Mouse (Mus musculus) embryo, embryonic 10 days (tissue): Measurements from ENCODE around the gene Gpc3.
A peak's percentile ranks its signal among the peaks of the same experiment; 100 is the strongest.
"Not testable (repeated sequence)": the region's sequence is repeated elsewhere in the genome, so short reads cannot be mapped to it uniquely, and the experiment has no call there.

Source experiments
- DNase-seq: peaks from one replicate; pipeline ENCODE4 v3.0.0-alpha.2; 2015; ENCODE audit warnings: low spot score

The Gpc3 gene

GRCm38 (mm10) chrX:52278687-52279359 lies 334.9 kb downstream of the Gpc3 start:
- no peak for DNase-seq

- no peak for DNase-seq
Observed at GRCm38 (mm10) chrX:52277599-52277998, 336.2 kb downstream of the Gpc3 start.

- DNase-seq, result no peak
Observed at GRCm38 (mm10) chrX:52273016-52273415, 340.7 kb downstream of the Gpc3 start.

- DNase-seq, result no peak
Observed at GRCm38 (mm10) chrX:52261991-52262390, 351.8 kb downstream of the Gpc3 start.

GRCm38 (mm10) chrX:52261546-52261945 lies 352.2 kb downstream of the Gpc3 start:
- DNase-seq, result no peak

GRCm38 (mm10) chrX:52259771-52260170 lies 354.0 kb downstream of the Gpc3 start:
- DNase-seq, result not testable (repeated sequence)

- no peak for DNase-seq
Observed at GRCm38 (mm10) chrX:52254526-52254925, 359.2 kb downstream of the Gpc3 start.

- DNase-seq, result no peak
Observed at GRCm38 (mm10) chrX:52245694-52246297, 368.0 kb downstream of the Gpc3 start.

- no peak for DNase-seq
Observed at GRCm38 (mm10) chrX:52237470-52237869, 376.3 kb downstream of the Gpc3 start.

GRCm38 (mm10) chrX:52231984-52232383 lies 381.8 kb downstream of the Gpc3 start:
- peak; percentile 22 for DNase-seq

- no peak for DNase-seq
Observed at GRCm38 (mm10) chrX:52230711-52231110, 383.0 kb downstream of the Gpc3 start.
